Mouse (Mus musculus) limb, embryonic 14.5 days (tissue): ENCODE measurements around the gene Gm37240. TPM values are rescaled to one million over a fixed set of nuclear protein-coding genes. Genes with fewer than 3 reads are reported as not detected.
A peak's percentile ranks its signal among the peaks of the same experiment; 100 is the strongest.

Source experiments
- ATAC-seq: fragments of 200-750 bp; cut with Nextera tagmentation; 2 replicates; pipeline ENCODE4 v1.8.0; 2017; ENCODE audit warnings: low read depth, moderate number of reproducible peaks, moderate TSS enrichment; ENCODE audit not compliant: low FRiP score
- DNase-seq: peaks from one replicate; pipeline ENCODE4 v3.0.0-alpha.2; 2015; ENCODE audit warnings: low spot score
- H3K27ac ChIP-seq: fragments of 300-500 bp; sonication (generic); replicated peaks from 2 replicates; pipeline ENCODE4 v1.5.1; 2014; ENCODE audit warnings: low read depth, mild to moderate bottlenecking, low read length, moderate library complexity, mixed read lengths
- H3K27me3 ChIP-seq: fragments of 300-500 bp; sonication (generic); 2 replicates; pipeline ENCODE4 v1.6.1; 2014; ENCODE audit warnings: low read length, mixed read lengths; ENCODE audit not compliant: control insufficient read depth, insufficient read depth
- H3K36me3 ChIP-seq: fragments of 300-500 bp; sonication (generic); 2 replicates; pipeline ENCODE4 v1.6.1; 2014; ENCODE audit warnings: mild to moderate bottlenecking, low read length, moderate library complexity, mixed read lengths; ENCODE audit not compliant: control insufficient read depth, insufficient read depth
- H3K4me1 ChIP-seq: fragments of 300-500 bp; sonication (generic); 2 replicates; pipeline ENCODE4 v1.6.1; 2014; ENCODE audit warnings: antibody characterized with exemption, low read length, mixed read lengths; ENCODE audit not compliant: control insufficient read depth, insufficient read depth
- H3K4me2 ChIP-seq: fragments of 300-500 bp; sonication (generic); replicated peaks from 2 replicates; pipeline ENCODE4 v1.6.1; 2014; ENCODE audit warnings: low read depth, mild to moderate bottlenecking, low read length, moderate library complexity; ENCODE audit not compliant: severe bottlenecking
- H3K4me3 ChIP-seq: fragments of 300-500 bp; sonication (generic); replicated peaks from 2 replicates; pipeline ENCODE4 v1.5.1; 2014; ENCODE audit warnings: low read length
- H3K9ac ChIP-seq: fragments of 300-500 bp; sonication (generic); 2 replicates; pipeline ENCODE4 v1.6.1; 2014; ENCODE audit warnings: mild to moderate bottlenecking, low read depth, low read length, moderate library complexity; ENCODE audit not compliant: severe bottlenecking
- H3K9me3 ChIP-seq: fragments of 300-500 bp; sonication (generic); 2 replicates; pipeline ENCODE4 v1.6.1; 2016; ENCODE audit warnings: low read length; ENCODE audit not compliant: control insufficient read depth
- POLR2A ChIP-seq: fragments of 200-500 bp; IDR thresholded peaks from 2 replicates; pipeline ENCODE4 v1.8.0; 2012; ENCODE audit warnings: inconsistent platforms, mild to moderate bottlenecking, moderate library complexity, borderline replicate concordance; ENCODE audit not compliant: insufficient read depth, insufficient read length; ENCODE audit errors: extremely low read depth
- WGBS: fragments of 180-500 bp; shearing (Covaris S2); extraction: QIAGEN DNeasy Blood & Tissue Kit; methylation state at CpG from one replicate; pipeline ENCODE4 v1.1.7; 2014; 5-methylcytosine and 5-hydroxymethylcytosine counted together
- polyA plus RNA-seq, 2 experiments: library from polyadenylated mRNA; depleted of rRNA in 1 of 2; stranded (reverse) in 1 of 2; unstranded in 1 of 2; fragments of >200 nt; fragmentation: Nextera tagmentation in 1 of 2; extraction: Ambion mirVana in 1 of 2; gene quantifications; 2 replicates each; pipeline versions ENCODE4 v1.2.1 to v1.2.3; 2012 to 2014

Gene Gm37240
- polyA plus RNA-seq, 2 experiments, result 2.0 to 13.4 TPM

- Histone ChIP-seq H3K27ac (no peak overlapping the region), H3K36me3 (no peaks in the 10 kb centered on the region), H3K4me2 (no peak overlapping the region), H3K4me1 (no peaks in the 10 kb centered on the region), H3K9ac (no peak overlapping the region), H3K9me3 (no peaks in the 10 kb centered on the region), H3K4me3 (no peak overlapping the region), H3K27me3 (no peaks in the 10 kb centered on the region)
- ATAC-seq, result no peak
- TF ChIP-seq POLR2A, result no peak
- no peak for DNase-seq
- WGBS, result 84% methylated on average over 3 of the region's 3 CpGs
These were observed 1060.4 kb downstream of the Gm37240 start for GRCm38 (mm10) chr3:84826938-84827337.

GRCm38 (mm10) chr3:84826405-84826804, 1060.9 kb downstream of the Gm37240 start:
- Histone ChIP-seq H3K9me3 (no peaks in the 10 kb centered on the region), H3K4me1 (no peaks in the 10 kb centered on the region), H3K4me3 (no peak overlapping the region), H3K4me2 (no peak overlapping the region), H3K27ac (no peak overlapping the region), H3K36me3 (no peaks in the 10 kb centered on the region), H3K9ac (no peak overlapping the region), H3K27me3 (no peaks in the 10 kb centered on the region)
- TF ChIP-seq POLR2A, result no peak
- DNase-seq, result peak; percentile 26
- no peak for ATAC-seq
- 72% methylated on average over 3 of the region's 3 CpGs for WGBS

GRCm38 (mm10) chr3:84825990-84826389, 1061.3 kb downstream of the Gm37240 start:
- Histone ChIP-seq H3K9ac (no peak overlapping the region), H3K9me3 (no peaks in the 10 kb centered on the region), H3K27me3 (no peaks in the 10 kb centered on the region), H3K4me3 (no peak overlapping the region), H3K27ac (no peak overlapping the region), H3K4me1 (0 out of 2 replicates have a peak, but pooled peaks cover under 1% of the 10 kb centered on the region), H3K4me2 (no peak overlapping the region), H3K36me3 (no peaks in the 10 kb centered on the region)
- WGBS, result 61% methylated on average over 5 of the region's 5 CpGs
- no peak for DNase-seq
- ATAC-seq, result no peak
- no peak for TF ChIP-seq POLR2A

- H3K4me2 ChIP-seq, result no peak overlapping the region
- H3K27ac ChIP-seq, result no peak overlapping the region
- H3K9me3 ChIP-seq, result no peaks in the 10 kb centered on the region
- H3K4me1 ChIP-seq, result peaks cover 10% of the 10 kb centered on the region
- TF ChIP-seq POLR2A, result no peak
- 68% methylated on average over 2 of the region's 2 CpGs for WGBS
- ATAC-seq (no peak), DNase-seq (no peak)
- H3K36me3 ChIP-seq, result no peaks in the 10 kb centered on the region
- H3K27me3 ChIP-seq, result no peaks in the 10 kb centered on the region
- H3K4me3 ChIP-seq, result no peak overlapping the region
- no peak overlapping the region for H3K9ac ChIP-seq
These were observed 1066.6 kb downstream of the Gm37240 start for GRCm38 (mm10) chr3:84820654-84821201.

- no peak overlapping the region for H3K9ac ChIP-seq
These were observed 1070.4 kb downstream of the Gm37240 start for GRCm38 (mm10) chr3:84816951-84817350.

GRCm38 (mm10) chr3:84815461-84815860, 1071.9 kb downstream of the Gm37240 start:
- Histone ChIP-seq H3K27me3 (no peaks in the 10 kb centered on the region), H3K4me1 (peaks cover 13% of the 10 kb centered on the region), H3K9ac (peak overlapping the region; percentile 82), H3K27ac (peak overlapping the region; percentile 93; the same call in 1 of the 2 replicates), H3K9me3 (no peaks in the 10 kb centered on the region), H3K4me2 (peak overlapping the region; percentile 99), H3K4me3 (peak overlapping the region; percentile 94), H3K36me3 (no peaks in the 10 kb centered on the region)
- 1% methylated on average over 29 of the region's 29 CpGs for WGBS
- TF ChIP-seq POLR2A, result no peak
- no peak for ATAC-seq
- peak; percentile 5 for DNase-seq

More at GRCm38 (mm10) chr3:84816951-84817350, 1070.4 kb downstream of the Gm37240 start:
- H3K36me3 ChIP-seq, result no peaks in the 10 kb centered on the region
- H3K9me3 ChIP-seq, result no peaks in the 10 kb centered on the region
- TF ChIP-seq POLR2A, result no peak
- peaks cover 15% of the 10 kb centered on the region for H3K4me1 ChIP-seq
- H3K4me3 ChIP-seq, result no peak overlapping the region
- H3K27ac ChIP-seq, result no peak overlapping the region
- 59% methylated on average over 1 of the region's 1 CpGs for WGBS
- no peak for DNase-seq
- no peak for ATAC-seq
- no peak overlapping the region for H3K4me2 ChIP-seq
- H3K27me3 ChIP-seq, result no peaks in the 10 kb centered on the region
